Mouse (Mus musculus): ENCODE results near the gene Krt83. TPM values are rescaled to one million over a fixed set of nuclear protein-coding genes. Genes with fewer than 3 reads are reported as not detected.

Gene Krt83
- polyA plus RNA-seq, 1 experiment from 2014 or later, result not detected

DNA sequence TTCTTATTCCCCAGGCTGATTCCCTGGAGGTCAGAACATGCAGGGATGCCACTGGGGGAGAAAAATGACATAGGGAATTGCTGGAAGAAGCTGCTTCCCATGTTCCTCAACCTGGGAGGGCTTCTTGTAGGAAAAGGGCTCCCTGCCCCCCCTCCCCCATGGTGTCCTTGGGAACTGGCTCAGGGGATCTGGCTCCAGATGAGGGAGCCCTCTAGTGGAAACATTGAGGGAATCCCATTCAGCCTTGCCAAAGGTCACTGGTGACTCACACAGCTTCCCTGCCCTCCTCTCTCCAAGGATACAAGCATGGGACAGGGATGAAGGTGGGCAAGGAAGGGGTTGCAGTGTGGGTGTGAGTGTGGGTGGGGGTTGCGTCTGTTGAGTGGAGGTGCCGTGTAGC lies 5.9 kb upstream of the Krt83 start:
- Histone ChIP-seq H3K9ac (no peak overlapping the region), H3K36me3 (no peaks in the 10 kb centered on the region), H3K27me3 (replicated peaks) (peaks cover 9% of the 10 kb centered on the region; the same call in 1 of the 2 replicates), H3K4me1 (replicated peaks) (peaks cover 10% of the 10 kb centered on the region), H3K4me3 (no peak overlapping the region), H3K27ac (ENCODE audit: poor library complexity, severe bottlenecking) (no peak overlapping the region), H3K4me2 (no peak overlapping the region), H3K9me3 (replicated peaks) (no peaks in the 10 kb centered on the region)
- 38% methylated on average over 2 of the region's 2 CpGs for WGBS
- no peak for ATAC-seq (ENCODE audit: insufficient number of reproducible peaks, low FRiP score)

- no peak overlapping the region for H3K27ac ChIP-seq (ENCODE audit: poor library complexity, severe bottlenecking)
- WGBS, result 78% methylated on average over 8 of the region's 8 CpGs
- H3K27me3 ChIP-seq (replicated peaks), result no peaks in the 10 kb centered on the region
- peaks cover 10% of the 10 kb centered on the region for H3K4me1 ChIP-seq (replicated peaks)
- no peaks in the 10 kb centered on the region for H3K9me3 ChIP-seq (replicated peaks)
- no peak overlapping the region for H3K4me3 ChIP-seq
- H3K4me2 ChIP-seq, result no peak overlapping the region
- no peak for ATAC-seq (ENCODE audit: insufficient number of reproducible peaks, low FRiP score)
- no peak overlapping the region for H3K9ac ChIP-seq
- no peaks in the 10 kb centered on the region for H3K36me3 ChIP-seq
These were observed 4.0 kb upstream of the Krt83 start for GRCm38 (mm10) chr15:101495266-101495665.

GRCm38 (mm10) chr15:101494203-101494602 lies 2.9 kb upstream of the Krt83 start:
- no peaks in the 10 kb centered on the region for H3K9me3 ChIP-seq (replicated peaks)
- ATAC-seq (ENCODE audit: insufficient number of reproducible peaks, low FRiP score), result no peak

GRCm38 (mm10) chr15:101493713-101494112 lies 2.4 kb upstream of the Krt83 start:
- ATAC-seq (ENCODE audit: insufficient number of reproducible peaks, low FRiP score), result no peak
- H3K9me3 ChIP-seq (replicated peaks), result no peaks in the 10 kb centered on the region
- no peaks in the 10 kb centered on the region for H3K27me3 ChIP-seq (replicated peaks)
- H3K36me3 ChIP-seq, result no peaks in the 10 kb centered on the region
- no peak overlapping the region for H3K4me3 ChIP-seq
- H3K9ac ChIP-seq, result no peak overlapping the region
- H3K4me2 ChIP-seq, result no peak overlapping the region
- 89% methylated on average over 6 of the region's 6 CpGs for WGBS
- no peak overlapping the region for H3K27ac ChIP-seq (ENCODE audit: poor library complexity, severe bottlenecking)
- H3K4me1 ChIP-seq (replicated peaks), result peaks cover 10% of the 10 kb centered on the region

More at GRCm38 (mm10) chr15:101494203-101494602, 2.9 kb upstream of the Krt83 start:
- H3K27ac ChIP-seq (ENCODE audit: poor library complexity, severe bottlenecking), result no peak overlapping the region
- H3K36me3 ChIP-seq, result no peaks in the 10 kb centered on the region
- no peak overlapping the region for H3K9ac ChIP-seq
- H3K4me2 ChIP-seq, result no peak overlapping the region
- H3K4me3 ChIP-seq, result no peak overlapping the region
- H3K4me1 ChIP-seq (replicated peaks), result peaks cover 10% of the 10 kb centered on the region
- WGBS, result 64% methylated on average over 1 of the region's 1 CpGs
- H3K27me3 ChIP-seq (replicated peaks), result no peaks in the 10 kb centered on the region

GRCm38 (mm10) chr15:101492718-101493117 lies 1.4 kb upstream of the Krt83 start:
- Histone ChIP-seq H3K27me3 (replicated peaks) (no peaks in the 10 kb centered on the region), H3K4me3 (no peak overlapping the region), H3K9me3 (replicated peaks) (no peaks in the 10 kb centered on the region), H3K4me1 (replicated peaks) (peaks cover 10% of the 10 kb centered on the region), H3K4me2 (no peak overlapping the region), H3K27ac (ENCODE audit: poor library complexity, severe bottlenecking) (no peak overlapping the region), H3K36me3 (no peaks in the 10 kb centered on the region), H3K9ac (no peak overlapping the region)
- 26% methylated on average over 8 of the region's 8 CpGs for WGBS
- ATAC-seq (ENCODE audit: insufficient number of reproducible peaks, low FRiP score), result no peak

GRCm38 (mm10) chr15:101485911-101486635 lies 5.2 kb downstream of the Krt83 start:
- no peak for ATAC-seq (ENCODE audit: insufficient number of reproducible peaks, low FRiP score)
- no peaks in the 10 kb centered on the region for H3K9me3 ChIP-seq (replicated peaks)
- no peak overlapping the region for H3K9ac ChIP-seq
- H3K4me1 ChIP-seq (replicated peaks), result peaks cover 7% of the 10 kb centered on the region; the same call in 1 of the 2 replicates
- H3K36me3 ChIP-seq, result no peaks in the 10 kb centered on the region
- no peak overlapping the region for H3K4me2 ChIP-seq
- H3K27ac ChIP-seq (ENCODE audit: poor library complexity, severe bottlenecking), result no peak overlapping the region
- WGBS, result 75% methylated on average over 11 of the region's 11 CpGs
- no peak overlapping the region for H3K4me3 ChIP-seq
- H3K27me3 ChIP-seq (replicated peaks), result peaks cover 5% of the 10 kb centered on the region

GRCm38 (mm10) chr15:101484939-101485338 lies 6.4 kb downstream of the Krt83 start:
- Histone ChIP-seq H3K27ac (ENCODE audit: poor library complexity, severe bottlenecking) (no peak overlapping the region), H3K36me3 (no peaks in the 10 kb centered on the region), H3K4me2 (no peak overlapping the region), H3K27me3 (replicated peaks) (peaks cover 16% of the 10 kb centered on the region), H3K9me3 (replicated peaks) (no peaks in the 10 kb centered on the region), H3K4me1 (replicated peaks) (peaks cover 7% of the 10 kb centered on the region; the same call in 1 of the 2 replicates), H3K4me3 (no peak overlapping the region), H3K9ac (no peak overlapping the region)
- no peak for ATAC-seq (ENCODE audit: insufficient number of reproducible peaks, low FRiP score)
- 79% methylated on average over 1 of the region's 1 CpGs for WGBS

DNA sequence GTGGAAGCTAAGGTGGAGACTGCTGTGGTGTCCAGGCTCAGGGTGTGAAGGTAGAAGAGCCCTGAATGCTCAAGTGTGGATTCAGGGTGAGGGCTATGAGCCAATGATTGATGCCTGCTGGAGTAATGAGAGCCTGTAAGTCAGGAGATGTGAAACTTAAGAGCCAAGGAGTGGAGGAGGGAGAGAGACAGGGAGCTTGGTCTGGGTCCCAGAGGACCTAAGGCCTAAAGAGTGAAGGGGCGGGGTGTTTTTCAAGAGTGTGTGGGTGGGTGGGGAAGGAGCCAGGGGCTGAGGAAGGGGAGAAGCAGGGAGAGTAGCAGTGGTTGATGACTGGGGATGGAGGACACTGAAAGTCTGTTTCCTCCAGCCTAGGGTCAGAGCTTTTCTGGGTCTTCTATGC lies 7.7 kb downstream of the Krt83 start:
- WGBS, result 86% methylated on average over 1 of the region's 1 CpGs
- Histone ChIP-seq H3K27me3 (replicated peaks) (peaks cover 29% of the 10 kb centered on the region), H3K4me1 (replicated peaks) (peaks cover 18% of the 10 kb centered on the region), H3K4me2 (no peak overlapping the region), H3K9ac (no peak overlapping the region), H3K4me3 (no peak overlapping the region), H3K9me3 (replicated peaks) (no peaks in the 10 kb centered on the region), H3K27ac (ENCODE audit: poor library complexity, severe bottlenecking) (no peak overlapping the region), H3K36me3 (no peaks in the 10 kb centered on the region)
- ATAC-seq (ENCODE audit: insufficient number of reproducible peaks, low FRiP score), result no peak

GRCm38 (mm10) chr15:101482056-101482455 lies 9.3 kb downstream of the Krt83 start:
- Histone ChIP-seq H3K4me2 (no peak overlapping the region), H3K4me1 (replicated peaks) (peaks cover 18% of the 10 kb centered on the region), H3K27ac (ENCODE audit: poor library complexity, severe bottlenecking) (no peak overlapping the region), H3K36me3 (no peaks in the 10 kb centered on the region), H3K9ac (no peak overlapping the region), H3K4me3 (no peak overlapping the region), H3K9me3 (replicated peaks) (no peaks in the 10 kb centered on the region), H3K27me3 (replicated peaks) (peaks cover 45% of the 10 kb centered on the region)
- ATAC-seq (ENCODE audit: insufficient number of reproducible peaks, low FRiP score), result no peak
- 38% methylated on average over 4 of the region's 4 CpGs for WGBS

GRCm38 (mm10) chr15:101479666-101480060 lies 11.6 kb downstream of the Krt83 start:
- WGBS, result 35% methylated on average over 11 of the region's 11 CpGs
- Histone ChIP-seq H3K4me1 (replicated peaks) (peaks cover 11% of the 10 kb centered on the region), H3K9me3 (replicated peaks) (no peaks in the 10 kb centered on the region), H3K36me3 (no peaks in the 10 kb centered on the region), H3K4me2 (peak overlapping the region; percentile 72), H3K27ac (ENCODE audit: poor library complexity, severe bottlenecking) (no peak overlapping the region), H3K27me3 (replicated peaks) (peaks cover 52% of the 10 kb centered on the region), H3K4me3 (peak overlapping the region; percentile 34), H3K9ac (no peak overlapping the region)
- no peak for ATAC-seq (ENCODE audit: insufficient number of reproducible peaks, low FRiP score)

- peaks cover 52% of the 10 kb centered on the region for H3K27me3 ChIP-seq (replicated peaks)
- H3K27ac ChIP-seq (ENCODE audit: poor library complexity, severe bottlenecking), result no peak overlapping the region
- no peaks in the 10 kb centered on the region for H3K9me3 ChIP-seq (replicated peaks)
- 13% methylated on average over 31 of the region's 31 CpGs for WGBS
- no peak for ATAC-seq (ENCODE audit: insufficient number of reproducible peaks, low FRiP score)
- H3K4me3 ChIP-seq, result peak overlapping the region; percentile 34
- peak overlapping the region; percentile 72 for H3K4me2 ChIP-seq
- H3K36me3 ChIP-seq, result no peaks in the 10 kb centered on the region
- H3K4me1 ChIP-seq (replicated peaks), result peaks cover 11% of the 10 kb centered on the region
- no peak overlapping the region for H3K9ac ChIP-seq
These were observed 12.2 kb downstream of the Krt83 start for GRCm38 (mm10) chr15:101479007-101479665.
